Mouse (Mus musculus) midbrain, embryonic 11.5 days (tissue): ENCODE data around the gene Disp3. TPM values are rescaled to one million over a fixed set of nuclear protein-coding genes. Genes with fewer than 3 reads are reported as not detected.
A peak's percentile ranks its signal among the peaks of the same experiment; 100 is the strongest.

ENCODE experiments used
- ATAC-seq: fragments of 200-750 bp; cut with Nextera tagmentation; 2 replicates; pipeline ENCODE4 v1.8.0; 2017; ENCODE audit warnings: moderate TSS enrichment, moderate library complexity; ENCODE audit not compliant: low FRiP score
- DNase-seq: peaks from one replicate; pipeline ENCODE4 v3.0.0; 2015; ENCODE audit warnings: low spot score; ENCODE audit errors: missing footprints
- H3K27ac ChIP-seq: fragments of 300-500 bp; sonication (generic); 2 replicates; pipeline ENCODE4 v1.5.1; 2014; ENCODE audit warnings: low read depth, low read length
- H3K27me3 ChIP-seq: fragments of 300-500 bp; sonication (generic); 2 replicates; pipeline ENCODE4 v1.6.1; 2014; ENCODE audit warnings: mild to moderate bottlenecking, low read length, moderate library complexity, mixed read lengths; ENCODE audit not compliant: control insufficient read depth, insufficient read depth
- H3K36me3 ChIP-seq: fragments of 300-500 bp; sonication (generic); 2 replicates; pipeline ENCODE4 v1.6.1; 2014; ENCODE audit warnings: mild to moderate bottlenecking, low read length, moderate library complexity, mixed read lengths; ENCODE audit not compliant: control insufficient read depth, insufficient read depth
- H3K4me1 ChIP-seq: fragments of 300-500 bp; sonication (generic); 2 replicates; pipeline ENCODE4 v1.6.1; 2014; ENCODE audit warnings: low read length; ENCODE audit not compliant: control insufficient read depth, insufficient read depth
- H3K4me2 ChIP-seq: fragments of 300-500 bp; sonication (generic); 2 replicates; pipeline ENCODE4 v1.6.1; 2014; ENCODE audit warnings: mild to moderate bottlenecking, moderate library complexity
- H3K4me3 ChIP-seq: fragments of 300-500 bp; sonication (generic); 2 replicates; pipeline ENCODE4 v1.5.1; 2014; ENCODE audit warnings: low read depth, low read length
- H3K9ac ChIP-seq: fragments of 300-500 bp; sonication (generic); 2 replicates; pipeline ENCODE4 v1.6.1; 2014; ENCODE audit warnings: low read length
- H3K9me3 ChIP-seq: fragments of 300-500 bp; sonication (generic); 2 replicates; pipeline ENCODE4 v1.6.1; 2016; ENCODE audit warnings: low read length; ENCODE audit not compliant: control insufficient read depth
- WGBS: fragments of 180-500 bp; shearing (Covaris S2); extraction: QIAGEN DNeasy Blood & Tissue Kit; methylation state at CpG from one replicate; pipeline ENCODE4 v1.1.7; 2014; 5-methylcytosine and 5-hydroxymethylcytosine counted together
- polyA plus RNA-seq: library from polyadenylated mRNA; unstranded; fragments of >200 nt; fragmentation: Nextera tagmentation; extraction: Ambion mirVana; gene quantifications from 2 replicates; pipeline ENCODE4 v1.2.1, GENCODE M21; 2014

The Disp3 gene
- polyA plus RNA-seq, 1 experiment from 2014 or later: 2.9 TPM

GRCm38 (mm10) chr4:148319366-148319765 is 31.6 kb upstream of the Disp3 start:
- Histone ChIP-seq H3K36me3 (no peaks in the 10 kb centered on the region), H3K9ac (no peak overlapping the region), H3K4me2 (no peak overlapping the region), H3K27me3 (no peaks in the 10 kb centered on the region), H3K9me3 (no peaks in the 10 kb centered on the region), H3K4me3 (no peak overlapping the region), H3K27ac (no peak overlapping the region), H3K4me1 (peaks cover 13% of the 10 kb centered on the region)
- 80% methylated on average over 12 of the region's 12 CpGs for WGBS
- ATAC-seq (peak; percentile 34; the same call in 1 of the 2 replicates), DNase-seq (peak; percentile 82)

- Histone ChIP-seq H3K27ac (no peak overlapping the region), H3K4me1 (peaks cover 4% of the 10 kb centered on the region)
- 83% methylated on average over 16 of the region's 16 CpGs for WGBS
Measured at GRCm38 (mm10) chr4:148315377-148316175, 27.8 kb upstream of the Disp3 start.

GRCm38 (mm10) chr4:148314396-148314795 is 26.6 kb upstream of the Disp3 start:
- no peaks in the 10 kb centered on the region for H3K9me3 ChIP-seq
- no peak overlapping the region for H3K4me3 ChIP-seq
- ATAC-seq: no peak
- no peak overlapping the region for H3K27ac ChIP-seq
- H3K4me2 ChIP-seq: no peak overlapping the region
- no peak overlapping the region for H3K9ac ChIP-seq
- H3K36me3 ChIP-seq: no peaks in the 10 kb centered on the region
- no peaks in the 10 kb centered on the region for H3K27me3 ChIP-seq
- peaks cover 4% of the 10 kb centered on the region for H3K4me1 ChIP-seq
- DNase-seq: no peak
- 81% methylated on average over 10 of the region's 10 CpGs for WGBS

More at GRCm38 (mm10) chr4:148315377-148316175, 27.8 kb upstream of the Disp3 start:
- DNase-seq (no peak), ATAC-seq (no peak)
- Histone ChIP-seq H3K36me3 (no peaks in the 10 kb centered on the region), H3K4me2 (no peak overlapping the region), H3K9me3 (no peaks in the 10 kb centered on the region), H3K4me3 (no peak overlapping the region), H3K9ac (no peak overlapping the region), H3K27me3 (no peaks in the 10 kb centered on the region)

- Histone ChIP-seq H3K27me3 (no peaks in the 10 kb centered on the region), H3K9me3 (no peaks in the 10 kb centered on the region), H3K4me1 (peaks cover 4% of the 10 kb centered on the region), H3K4me3 (no peak overlapping the region), H3K27ac (no peak overlapping the region), H3K4me2 (no peak overlapping the region), H3K9ac (no peak overlapping the region), H3K36me3 (no peaks in the 10 kb centered on the region)
- DNase-seq (no peak), ATAC-seq (no peak)
- 54% methylated on average over 8 of the region's 8 CpGs for WGBS
Measured at GRCm38 (mm10) chr4:148313601-148314000, 25.8 kb upstream of the Disp3 start.

- DNase-seq (no peak), ATAC-seq (peak; percentile 75)
- H3K27me3 ChIP-seq: no peaks in the 10 kb centered on the region
- WGBS: 77% methylated on average over 16 of the region's 16 CpGs
- H3K36me3 ChIP-seq: no peaks in the 10 kb centered on the region
- H3K27ac ChIP-seq: no peak overlapping the region
- no peak overlapping the region for H3K4me2 ChIP-seq
- H3K9me3 ChIP-seq: no peaks in the 10 kb centered on the region
- H3K4me3 ChIP-seq: no peak overlapping the region
- peaks cover 4% of the 10 kb centered on the region for H3K4me1 ChIP-seq
- no peak overlapping the region for H3K9ac ChIP-seq
Measured at GRCm38 (mm10) chr4:148312296-148313116, 24.7 kb upstream of the Disp3 start.

- Histone ChIP-seq H3K27me3 (no peaks in the 10 kb centered on the region), H3K9ac (no peak overlapping the region), H3K4me2 (no peak overlapping the region), H3K27ac (no peak overlapping the region), H3K4me1 (peaks cover 14% of the 10 kb centered on the region), H3K9me3 (no peaks in the 10 kb centered on the region), H3K4me3 (no peak overlapping the region), H3K36me3 (no peaks in the 10 kb centered on the region)
- ATAC-seq (no peak), DNase-seq (no peak)
- WGBS: 80% methylated on average over 7 of the region's 7 CpGs
Measured at GRCm38 (mm10) chr4:148310845-148311244, 23.1 kb upstream of the Disp3 start.

- H3K9me3 ChIP-seq: no peaks in the 10 kb centered on the region
- no peaks in the 10 kb centered on the region for H3K27me3 ChIP-seq
- H3K4me2 ChIP-seq: no peak overlapping the region
- no peak for DNase-seq
- WGBS: 84% methylated on average over 4 of the region's 4 CpGs
- H3K4me3 ChIP-seq: no peak overlapping the region
- no peaks in the 10 kb centered on the region for H3K36me3 ChIP-seq
- ATAC-seq: no peak
- no peak overlapping the region for H3K27ac ChIP-seq
- H3K9ac ChIP-seq: no peak overlapping the region
- peaks cover 14% of the 10 kb centered on the region for H3K4me1 ChIP-seq
Measured at GRCm38 (mm10) chr4:148310126-148310525, 22.4 kb upstream of the Disp3 start.

- WGBS: 35% methylated on average over 16 of the region's 16 CpGs
- Histone ChIP-seq H3K27ac (no peak overlapping the region), H3K4me3 (no peak overlapping the region), H3K9ac (peak overlapping the region; percentile 11; the same call in 1 of the 2 replicates), H3K9me3 (0 out of 2 replicates have a peak, but pooled peaks cover 2% of the 10 kb centered on the region), H3K27me3 (no peaks in the 10 kb centered on the region), H3K4me1 (peaks cover 10% of the 10 kb centered on the region), H3K36me3 (no peaks in the 10 kb centered on the region), H3K4me2 (no peak overlapping the region)
- peak; percentile 53; the same call in 1 of the 2 replicates for ATAC-seq
- no peak for DNase-seq
Measured at GRCm38 (mm10) chr4:148306406-148307083, 18.8 kb upstream of the Disp3 start.
